Mouse (Mus musculus): ENCODE results near the gene Gpatch1.
A peak's percentile ranks its signal among the peaks of the same experiment; 100 is the strongest.

Gene Gpatch1

DNA sequence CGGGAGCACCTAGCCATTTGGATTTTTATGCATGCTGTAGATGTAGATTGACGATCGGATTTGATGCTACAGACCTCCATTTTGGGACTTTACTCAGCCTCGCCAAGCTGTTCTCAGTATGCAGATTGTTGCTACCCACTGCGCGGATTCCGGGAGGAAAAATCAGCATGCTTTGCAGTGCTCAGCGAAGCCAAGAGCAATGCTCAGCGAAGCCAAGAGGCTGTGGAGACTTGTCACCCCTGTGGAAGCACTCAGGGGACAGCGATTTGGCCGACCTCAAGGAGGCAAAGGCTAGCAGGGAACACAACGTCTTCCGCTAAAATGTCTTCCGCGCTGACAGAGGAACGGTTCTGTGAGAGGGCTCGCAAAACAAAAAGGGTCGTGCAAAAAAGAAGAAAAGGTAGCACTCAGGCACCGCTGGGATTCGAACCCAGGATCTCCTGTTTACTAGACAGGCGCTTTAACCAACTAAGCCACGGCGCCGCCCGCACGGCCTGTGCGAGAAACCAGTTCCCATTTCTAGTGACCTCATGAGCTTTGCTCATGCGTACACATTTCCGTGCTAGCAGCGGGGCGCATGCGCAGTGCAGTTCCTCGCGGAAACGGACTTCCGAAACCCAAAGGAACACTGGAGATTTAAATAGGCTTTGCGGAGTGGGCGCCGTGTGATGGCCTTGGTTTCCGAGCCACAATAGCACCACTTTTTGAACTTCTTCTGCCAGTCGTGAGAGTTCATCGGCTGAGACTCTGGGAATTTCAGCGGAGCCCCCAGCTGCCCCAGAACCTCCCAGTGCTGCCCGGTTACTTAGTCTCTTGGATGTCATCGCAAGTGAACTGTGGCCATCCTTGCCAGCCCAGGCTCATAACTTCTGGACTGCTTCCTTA lies 83.6 kb downstream of the Gpatch1 start:
- DNase-seq (ENCODE audit: low read depth, low spot score) = peak; percentile 98

DNA sequence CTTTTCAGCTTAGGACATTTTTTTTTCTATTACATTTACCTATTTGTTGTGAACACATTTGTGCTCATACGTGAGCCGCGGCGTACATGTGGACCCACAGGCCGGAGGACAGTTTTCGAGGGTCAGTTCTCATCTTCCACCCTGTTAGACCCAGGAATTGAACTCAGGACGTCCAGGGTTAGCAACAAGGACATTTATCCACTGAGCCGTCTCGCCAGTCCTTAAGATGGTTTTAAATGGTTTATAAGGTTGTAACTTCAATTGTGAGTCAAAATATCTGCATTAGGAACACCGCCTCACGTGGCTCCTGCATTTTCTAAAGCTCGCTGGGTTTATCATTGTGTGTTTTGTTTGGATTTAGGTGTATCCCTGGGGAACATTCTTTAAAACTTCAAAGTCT lies 84.4 kb downstream of the Gpatch1 start:
- no peak for DNase-seq (ENCODE audit: low read depth, low spot score)

DNA sequence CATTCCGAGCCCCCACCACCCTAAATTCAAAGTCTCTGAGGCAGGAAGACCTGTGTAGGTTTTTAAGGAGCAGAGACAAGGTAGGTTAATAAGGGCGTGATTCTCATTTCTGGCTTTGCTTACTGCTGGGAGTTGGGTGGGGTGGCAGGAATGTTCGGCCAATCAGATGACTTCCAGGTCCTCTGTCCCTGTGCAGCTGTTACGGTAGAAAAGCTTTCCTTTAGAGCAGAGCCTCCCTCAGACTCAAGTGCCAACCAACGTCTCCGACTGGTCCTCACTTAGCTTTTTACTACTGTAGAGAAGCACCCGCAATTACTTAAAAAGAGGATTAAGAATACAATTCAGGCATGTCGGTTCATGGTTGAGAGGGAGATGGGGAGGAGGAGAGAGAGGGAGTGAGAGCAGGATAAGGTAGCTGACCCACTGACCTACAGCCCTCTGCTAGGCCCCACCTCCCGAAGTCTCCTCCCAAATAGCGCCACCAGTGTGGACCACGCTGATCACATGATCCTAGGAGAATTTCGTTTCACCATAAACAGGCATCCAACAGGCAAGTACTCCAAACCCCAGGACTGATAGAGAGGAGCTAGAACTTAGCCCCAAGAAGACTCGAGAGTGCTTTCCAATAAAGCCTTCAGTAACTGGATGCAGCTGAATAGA lies 85.3 kb downstream of the Gpatch1 start:
- DNase-seq (ENCODE audit: low read depth, low spot score) = peak; percentile 80

DNA sequence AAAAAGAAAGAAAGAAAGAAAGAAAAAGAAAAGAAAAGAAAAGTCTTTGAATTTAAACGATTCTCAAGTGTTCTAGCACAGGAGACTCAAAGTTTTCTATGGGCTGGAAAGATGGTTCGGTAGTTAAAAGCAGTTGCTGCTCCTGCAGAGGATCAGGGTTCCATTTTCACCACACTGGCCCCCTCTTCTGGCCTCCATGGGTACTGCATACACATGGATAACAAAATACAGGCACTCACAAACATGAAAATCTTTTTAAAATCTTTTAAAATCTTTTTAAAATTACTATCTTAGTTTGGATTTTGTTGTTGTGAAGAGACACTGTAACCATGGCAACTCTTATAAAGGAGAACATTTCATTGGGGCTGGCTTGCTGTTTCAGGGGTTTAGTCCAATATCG lies 87.9 kb downstream of the Gpatch1 start:
- DNase-seq (ENCODE audit: low read depth, low spot score) = peak; percentile 70
